Mouse (Mus musculus): Measurements from ENCODE around the gene Foxk1.

The Foxk1 gene

GRCm38 (mm10) chr5:142482512-142482911, 81.2 kb downstream of the Foxk1 start:
- no peak for DNase-seq (ENCODE audit: low spot score)

- DNase-seq (ENCODE audit: low spot score): no peak
Observed at GRCm38 (mm10) chr5:142483581-142483980, 82.3 kb downstream of the Foxk1 start.

- DNase-seq (ENCODE audit: low spot score): no peak
Observed at GRCm38 (mm10) chr5:142486654-142487053, 85.4 kb downstream of the Foxk1 start.

- DNase-seq (ENCODE audit: low spot score): no peak
Observed at GRCm38 (mm10) chr5:142489955-142490707, 88.8 kb downstream of the Foxk1 start.

- DNase-seq (ENCODE audit: low spot score): no peak
Observed at GRCm38 (mm10) chr5:142493307-142493706, 92.0 kb downstream of the Foxk1 start.

GRCm38 (mm10) chr5:142495321-142496096, 94.2 kb downstream of the Foxk1 start:
- DNase-seq (ENCODE audit: low spot score): no peak

GRCm38 (mm10) chr5:142498964-142499363, 97.7 kb downstream of the Foxk1 start:
- DNase-seq (ENCODE audit: low spot score): peak; percentile 10

- DNase-seq (ENCODE audit: low spot score): no peak
Observed at GRCm38 (mm10) chr5:142500918-142501317, 99.6 kb downstream of the Foxk1 start.

GRCm38 (mm10) chr5:142502414-142502813, 101.1 kb downstream of the Foxk1 start:
- peak; percentile 63 for DNase-seq (ENCODE audit: low spot score)

- no peak for DNase-seq (ENCODE audit: low spot score)
Observed at GRCm38 (mm10) chr5:142504175-142504574, 102.9 kb downstream of the Foxk1 start.

- peak; percentile 12 for DNase-seq (ENCODE audit: low spot score)
Observed at GRCm38 (mm10) chr5:142505695-142506423, 104.6 kb downstream of the Foxk1 start.

- no peak for DNase-seq (ENCODE audit: low spot score)
Observed at GRCm38 (mm10) chr5:142509141-142510060, 108.1 kb downstream of the Foxk1 start.

- no peak for DNase-seq (ENCODE audit: low spot score)
Observed at GRCm38 (mm10) chr5:142510061-142510414, 108.7 kb downstream of the Foxk1 start.
